Mouse (Mus musculus) left cerebral cortex, adult 9 months (tissue): ENCODE data around the gene Gm20908.
"Not testable (repeated sequence)": the region's sequence is repeated elsewhere in the genome, so short reads cannot be mapped to it uniquely, and the experiment has no call there.

ENCODE experiments used
- DNase-seq, 2 experiments: peaks; one replicate each; pipeline ENCODE4 v3.0.0; 2022; ENCODE audit warnings: low spot score in 2 of 2

The Gm20908 gene

DNA sequence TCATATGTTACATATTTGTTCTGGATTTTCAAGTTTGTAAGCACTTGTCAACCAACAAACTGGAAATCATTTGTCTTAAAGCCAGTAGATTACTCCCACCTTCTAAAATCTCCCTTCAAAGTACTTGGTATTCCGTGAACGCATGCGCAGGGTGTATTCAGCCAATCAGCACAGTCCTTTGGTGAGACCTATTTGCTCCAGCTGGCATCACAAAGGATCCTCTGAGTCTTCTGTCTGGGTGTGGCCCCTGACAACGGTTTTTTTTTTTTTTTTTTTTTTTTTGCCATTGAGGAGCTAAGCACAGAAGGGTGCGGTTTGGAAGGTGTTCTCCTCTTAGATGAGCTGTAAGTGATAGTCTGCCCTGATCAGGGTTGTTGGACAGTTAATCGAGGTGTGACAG lies at the start of gene Gm20908:
Gene Gm20908, plus strand, starts transcription at position 301 of the 400 bp plus-strand sequence.
- DNase-seq = not testable (repeated sequence)
